Mouse (Mus musculus): Measurements from ENCODE around the gene Gphn.

GRCm38 (mm10) chr12:78641220-78641619 lies 415.0 kb downstream of the Gphn start:
- TF ChIP-seq CTCF (conservative IDR thresholded peaks at IDR 0.05; ENCODE audit: insufficient read depth, insufficient read length, low read depth, low read length) (no peak), POLR2A (IDR thresholded peaks at IDR 0.05; ENCODE audit: low read depth, low read length) (no peak)

All from kidney, adult 2 months (tissue).